Mouse (Mus musculus) CH12.LX (cell line): Measurements from ENCODE around the gene Icos.

Experiments used
- CTCF ChIP-seq, 2 experiments: IDR thresholded peaks in 1 of 2; conservative IDR thresholded peaks in 1 of 2; 2 replicates each; pipeline ENCODE4 v1.5.1; 2011 to 2012; ENCODE audit warnings: low read depth in 2 of 2, low read length in 2 of 2, improper control_type of control experiment in 1 of 2, inconsistent platforms in 1 of 2, mild to moderate bottlenecking in 1 of 2, moderate library complexity in 1 of 2
- HCFC1 ChIP-seq: IDR thresholded peaks from 2 replicates; pipeline ENCODE4 v1.6.1; 2012; ENCODE audit warnings: low read depth, mild to moderate bottlenecking, inconsistent platforms, low read length, improper control_type of control experiment
- MAZ ChIP-seq: IDR thresholded peaks from 2 replicates; pipeline ENCODE4 v1.6.1; 2012; ENCODE audit warnings: low read depth, mild to moderate bottlenecking, inconsistent platforms, low read length, improper control_type of control experiment, moderate library complexity
- MXI1 ChIP-seq: IDR thresholded peaks from 2 replicates; pipeline ENCODE4 v1.6.1; 2011; ENCODE audit warnings: mild to moderate bottlenecking, low read depth, low read length, improper control_type of control experiment
- POLR2A ChIP-seq: IDR thresholded peaks from 2 replicates; pipeline ENCODE4 v1.6.1; 2011; ENCODE audit warnings: low read depth, mild to moderate bottlenecking, improper control_type of control experiment, low read length
- POLR2AphosphoS2 ChIP-seq: IDR thresholded peaks from 2 replicates; pipeline ENCODE4 v1.6.1; 2011; ENCODE audit warnings: low read depth, low read length, improper control_type of control experiment
- SMC3 ChIP-seq: IDR thresholded peaks from 2 replicates; pipeline ENCODE4 v1.6.1; 2011; ENCODE audit warnings: low read depth, low read length, improper control_type of control experiment
- USF1 ChIP-seq: IDR thresholded peaks from 2 replicates; pipeline ENCODE4 v1.6.1; 2014; ENCODE audit warnings: low read depth, mild to moderate bottlenecking, inconsistent platforms, low read length, improper control_type of control experiment

GRCm38 (mm10) chr1:60979126-60979842 is 1.6 kb downstream of the Icos start:
- TF ChIP-seq POLR2AphosphoS2 = no peak
- TF ChIP-seq CTCF (conservative IDR thresholded peaks at IDR 0.05 in 1 of 2, IDR thresholded peaks at IDR 0.05 in 1 of 2; ENCODE audit: low read depth in 2 of 2, low read length in 2 of 2) = no peak
- TF ChIP-seq USF1 = no peak
- TF ChIP-seq MAZ = no peak
- TF ChIP-seq HCFC1 = no peak
- TF ChIP-seq POLR2A = no peak
- TF ChIP-seq MXI1 = no peak
- no peak for TF ChIP-seq SMC3
